Mouse (Mus musculus) neural tube, embryonic 10.5 days (tissue): ENCODE results near the gene Exosc2.
A peak's percentile ranks its signal among the peaks of the same experiment; 100 is the strongest.

ENCODE experiments used
- DNase-seq: peaks from one replicate; pipeline ENCODE4 v3.0.0-alpha.2; 2017; ENCODE audit warnings: low spot score; ENCODE audit errors: extremely low spot score

The Exosc2 gene

DNA sequence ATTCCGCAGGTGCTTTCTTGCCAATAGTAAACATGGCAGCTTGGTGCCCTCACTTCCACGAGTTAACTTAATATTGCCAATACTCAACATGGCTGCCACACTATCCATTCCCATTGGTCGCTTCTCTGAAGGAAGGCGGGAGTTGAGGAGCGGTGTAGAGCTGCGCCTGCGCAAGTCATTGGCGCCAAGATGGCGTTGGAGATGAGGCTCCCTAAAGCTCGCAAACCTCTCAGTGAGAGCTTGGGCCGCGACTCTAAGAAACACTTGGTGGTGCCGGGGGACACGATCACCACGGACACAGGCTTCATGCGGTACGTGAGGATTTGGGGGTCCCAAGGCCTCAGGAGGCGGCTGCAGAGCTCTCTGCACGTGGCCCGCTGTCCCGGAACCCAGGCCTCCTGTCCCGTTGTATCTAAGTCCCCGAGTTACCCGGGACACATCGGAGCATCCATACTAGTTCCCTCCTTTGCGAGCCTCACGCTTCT lies at the start of gene Exosc2:
Gene Exosc2, plus strand, starts transcription at position 165 of the 485 bp plus-strand sequence.
- DNase-seq, result peak; percentile 87

DNA sequence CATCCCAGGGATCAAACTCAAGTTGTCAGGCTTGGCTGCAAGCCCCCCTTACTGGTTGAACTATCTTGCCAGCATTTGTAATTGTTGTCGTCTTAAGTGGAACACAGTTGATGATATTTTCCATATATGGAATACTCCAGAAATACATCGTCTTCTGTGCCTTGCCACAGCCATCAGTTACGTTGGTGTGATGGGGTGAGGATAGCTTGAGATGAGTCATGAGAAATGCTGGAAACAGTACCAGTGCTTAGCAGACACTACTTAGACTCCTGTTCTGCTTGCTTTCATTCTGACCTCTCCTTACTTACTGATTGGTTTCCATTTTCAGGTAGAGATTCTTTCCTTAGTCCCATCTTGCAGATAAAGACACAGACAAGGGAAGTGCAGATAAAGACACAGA lies 37.0 kb upstream of the Exosc2 start:
- no peak for DNase-seq

DNA sequence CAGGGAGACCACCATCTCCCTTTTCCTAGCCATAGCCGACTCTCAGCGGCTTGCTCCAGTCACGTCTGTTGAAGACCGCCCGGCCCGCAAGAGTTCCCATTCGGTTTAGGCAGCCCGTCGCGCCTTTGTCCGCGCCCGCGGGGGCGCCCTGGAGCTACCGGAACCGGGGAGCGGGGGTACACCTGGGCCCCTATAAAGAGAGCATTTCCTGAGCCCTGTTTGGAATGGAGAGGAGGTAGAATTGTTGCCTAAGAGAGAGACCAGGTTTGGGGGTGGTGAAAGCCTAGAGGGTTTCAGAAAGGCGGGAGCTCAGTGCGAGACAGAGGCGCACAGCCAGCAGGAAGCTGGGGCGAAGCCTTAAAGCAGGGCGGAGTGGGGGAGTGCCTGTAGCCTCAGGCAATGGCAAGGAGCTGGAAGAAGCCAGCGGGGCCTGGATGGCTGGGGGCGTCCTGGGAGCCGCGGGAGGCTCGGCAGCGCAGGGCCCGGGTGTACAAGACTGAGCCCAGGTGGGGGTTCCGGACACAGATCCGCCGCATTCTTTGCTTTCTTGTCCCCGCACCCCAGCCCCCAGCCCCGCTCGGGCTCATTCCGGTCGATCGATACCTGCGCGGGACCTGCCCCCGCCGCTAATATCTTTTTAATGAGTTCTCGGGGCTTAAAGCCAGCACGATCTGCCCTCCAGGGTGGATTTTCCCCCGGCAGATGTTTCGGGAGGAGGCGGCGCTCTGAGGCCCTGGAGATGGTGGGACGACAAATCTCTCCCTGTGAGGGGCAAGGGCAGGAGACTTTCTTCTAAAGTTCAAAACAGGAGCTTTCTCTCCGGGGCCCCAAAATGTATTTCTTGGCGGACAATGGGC lies 35.0 kb upstream of the Exosc2 start:
- DNase-seq, result peak; percentile 60

DNA sequence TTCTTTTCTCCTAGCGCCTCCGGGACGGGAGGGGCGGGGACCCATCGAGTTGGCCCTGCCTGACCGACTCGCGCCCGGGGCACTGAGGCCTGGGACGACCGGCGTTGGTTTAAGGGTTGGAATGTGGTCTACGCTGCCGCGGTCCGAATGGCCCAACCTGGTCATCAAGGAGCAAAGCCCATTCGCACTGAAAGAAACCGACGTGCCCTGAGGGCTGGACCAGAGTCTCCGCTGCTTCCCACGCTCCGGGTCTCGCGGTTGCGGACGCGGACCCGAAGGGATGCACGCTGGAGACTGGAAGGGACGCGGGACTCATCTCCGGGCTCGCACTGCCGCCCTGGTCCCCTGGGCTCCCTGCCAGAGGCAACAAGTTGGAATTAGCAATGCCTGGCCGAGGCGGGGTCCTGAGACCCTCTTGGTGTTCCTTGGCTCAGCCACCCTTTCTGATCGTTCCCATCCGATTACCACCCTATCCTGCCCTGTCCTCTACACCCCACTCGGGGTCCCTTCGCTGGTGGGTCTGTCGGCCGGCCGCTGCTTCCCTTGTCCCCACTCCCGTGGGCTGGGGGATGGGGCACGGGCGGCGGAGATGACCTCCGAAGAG lies 34.3 kb upstream of the Exosc2 start:
- peak; percentile 85 for DNase-seq

DNA sequence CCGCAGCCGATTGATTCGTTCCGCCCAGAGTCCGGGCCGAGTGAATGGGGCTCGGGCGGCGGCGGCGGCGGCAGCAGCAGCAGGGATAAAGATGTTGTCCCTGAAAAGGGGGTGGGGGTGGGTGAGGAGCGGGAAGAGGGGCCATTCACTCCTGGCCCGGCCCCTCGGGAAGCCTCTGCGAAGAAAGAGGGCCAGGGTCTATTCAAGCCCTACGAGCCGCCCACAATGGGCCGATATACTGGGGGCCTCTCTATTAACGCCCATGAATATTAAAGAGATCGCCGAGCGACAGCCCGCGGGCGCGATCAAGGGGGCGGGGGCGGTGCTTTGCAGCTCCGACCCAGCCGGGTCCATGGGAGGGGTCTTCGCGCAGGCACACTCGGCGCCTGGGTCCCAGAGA lies 33.8 kb upstream of the Exosc2 start:
- no peak for DNase-seq

DNA sequence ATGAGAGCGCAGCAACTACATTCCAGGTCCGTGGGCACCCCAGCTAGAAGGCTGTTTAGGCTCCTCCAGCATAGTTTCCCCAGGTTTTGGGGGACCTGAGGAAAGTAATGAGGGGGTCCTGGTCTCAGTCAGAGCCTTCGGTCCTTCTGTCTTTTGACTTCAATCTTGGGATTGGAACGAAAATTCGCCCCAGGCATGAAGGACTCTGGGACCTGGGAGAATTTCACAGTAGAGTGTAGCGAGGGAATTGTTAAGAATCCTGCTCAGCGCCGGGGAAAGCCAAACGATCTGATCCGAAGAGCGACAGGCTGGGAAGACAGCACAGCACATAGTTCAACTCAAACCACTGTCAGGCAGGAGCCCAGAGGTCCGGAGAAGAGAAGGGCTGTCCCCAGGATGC lies 33.2 kb upstream of the Exosc2 start:
- DNase-seq, result peak; percentile 59

DNA sequence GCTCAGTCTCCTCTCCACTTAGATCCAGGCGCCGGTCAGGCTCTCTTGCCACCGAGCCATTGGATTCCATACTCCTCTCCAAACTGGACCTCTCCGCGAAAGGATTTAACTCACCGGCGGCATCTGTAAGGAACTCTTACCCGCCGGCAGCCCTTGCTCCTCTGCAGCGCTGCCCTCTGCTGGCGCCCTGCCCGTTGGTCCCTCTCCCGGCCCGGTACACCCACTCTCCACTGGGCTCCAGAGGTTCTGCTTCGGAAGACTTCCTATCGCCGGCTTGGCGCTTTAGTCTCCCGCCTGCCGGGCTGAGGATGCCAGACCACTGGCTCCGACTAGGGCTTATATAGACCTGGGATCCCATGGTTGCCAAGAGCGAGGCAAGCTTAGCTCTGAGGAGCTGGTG lies 32.7 kb upstream of the Exosc2 start:
- DNase-seq, result peak; percentile 72

DNA sequence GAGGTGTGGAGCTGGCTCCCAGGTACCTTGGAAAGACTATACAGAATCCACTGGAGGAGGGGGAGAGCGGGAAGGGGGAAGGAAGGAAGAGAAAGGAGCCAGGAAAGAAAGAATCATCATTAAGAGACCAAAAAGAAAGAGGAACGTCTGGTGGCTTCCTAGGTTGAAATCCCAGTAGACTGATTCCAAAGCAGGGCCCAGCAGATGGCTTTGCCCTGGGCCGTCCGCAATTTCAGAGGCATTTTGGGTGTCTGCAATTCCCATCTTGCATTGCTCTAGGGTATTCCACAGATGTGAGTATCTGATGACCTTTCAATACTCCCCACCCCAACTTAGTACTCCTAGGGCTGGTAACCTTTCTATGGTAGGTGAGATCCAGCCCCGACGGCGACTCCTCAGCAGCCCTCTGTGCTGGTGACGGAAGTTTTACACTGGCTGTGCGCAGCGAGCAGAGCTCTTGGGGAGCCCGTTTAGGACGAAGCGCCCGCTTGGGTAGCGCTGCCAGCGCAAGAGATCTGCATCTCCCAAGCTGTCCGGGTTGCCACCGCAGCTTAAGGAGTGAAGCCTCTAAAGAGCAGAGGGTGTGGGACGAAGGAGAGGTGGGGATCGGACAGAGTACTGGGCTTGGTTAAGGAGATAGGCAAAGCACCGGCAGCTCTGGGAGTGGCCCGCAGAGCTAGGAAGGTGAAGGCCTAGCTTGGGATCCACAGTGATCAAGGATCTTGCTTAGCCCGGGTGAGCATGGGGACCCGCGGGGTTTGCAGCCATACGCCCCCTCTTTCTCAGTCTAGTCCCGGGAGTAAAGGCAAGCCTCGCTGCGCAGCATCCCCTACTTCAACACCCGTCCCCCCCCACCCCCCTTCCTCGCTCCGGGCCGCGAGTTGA lies 31.7 kb upstream of the Exosc2 start:
- peak; percentile 61 for DNase-seq

DNA sequence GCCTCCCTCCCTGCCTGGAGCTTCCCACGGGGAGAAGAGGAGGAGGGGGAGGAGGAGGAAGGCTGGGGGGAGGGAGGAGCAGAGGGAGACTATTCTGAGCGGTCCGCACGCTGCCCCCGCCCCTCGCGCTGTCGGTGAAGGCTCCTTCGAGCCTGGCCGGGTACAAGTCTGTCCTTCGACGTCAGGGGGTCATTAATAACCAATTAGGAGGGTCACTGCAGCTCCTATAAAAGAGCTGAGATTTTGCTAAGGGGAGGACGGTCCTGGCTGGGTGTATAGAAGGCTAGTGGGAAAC lies 31.1 kb upstream of the Exosc2 start:
- DNase-seq, result peak; percentile 57

DNA sequence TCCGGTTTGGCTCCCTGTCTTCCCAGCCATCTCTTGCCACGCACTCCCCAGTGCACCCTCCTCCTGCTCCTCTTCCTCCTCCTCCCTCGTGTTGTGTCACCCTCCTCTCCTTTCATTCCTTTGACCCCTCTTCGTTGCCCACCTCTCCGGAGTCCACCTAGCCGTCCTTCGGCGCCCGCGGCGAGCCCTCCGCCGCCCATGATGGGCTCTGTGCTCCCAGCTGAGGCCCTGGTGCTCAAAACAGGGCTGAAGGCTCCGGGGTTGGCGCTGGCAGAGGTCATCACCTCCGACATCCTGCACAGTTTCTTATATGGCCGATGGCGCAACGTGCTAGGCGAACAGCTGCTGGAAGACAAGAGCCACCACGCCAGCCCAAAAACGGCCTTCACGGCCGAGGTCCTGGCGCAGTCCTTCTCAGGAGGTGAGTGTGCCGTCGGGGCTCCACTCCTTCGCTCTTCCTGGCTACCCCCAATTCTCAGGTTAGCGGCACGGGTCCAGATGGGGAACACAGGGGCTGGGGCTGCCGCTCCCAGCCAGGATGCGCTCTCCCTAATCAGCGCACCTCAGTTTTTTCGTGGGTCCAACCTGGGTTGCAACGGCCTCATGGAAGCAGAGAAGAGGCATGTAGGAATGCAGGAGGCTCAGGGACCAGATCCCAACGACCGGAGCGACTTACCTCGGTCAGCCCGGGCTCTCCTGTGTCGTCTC lies 30.5 kb upstream of the Exosc2 start, which contains the start of gene Prdm12:
Gene Prdm12, plus strand, starts transcription at position 137 of the 708 bp plus-strand sequence.
- peak; percentile 68 for DNase-seq

DNA sequence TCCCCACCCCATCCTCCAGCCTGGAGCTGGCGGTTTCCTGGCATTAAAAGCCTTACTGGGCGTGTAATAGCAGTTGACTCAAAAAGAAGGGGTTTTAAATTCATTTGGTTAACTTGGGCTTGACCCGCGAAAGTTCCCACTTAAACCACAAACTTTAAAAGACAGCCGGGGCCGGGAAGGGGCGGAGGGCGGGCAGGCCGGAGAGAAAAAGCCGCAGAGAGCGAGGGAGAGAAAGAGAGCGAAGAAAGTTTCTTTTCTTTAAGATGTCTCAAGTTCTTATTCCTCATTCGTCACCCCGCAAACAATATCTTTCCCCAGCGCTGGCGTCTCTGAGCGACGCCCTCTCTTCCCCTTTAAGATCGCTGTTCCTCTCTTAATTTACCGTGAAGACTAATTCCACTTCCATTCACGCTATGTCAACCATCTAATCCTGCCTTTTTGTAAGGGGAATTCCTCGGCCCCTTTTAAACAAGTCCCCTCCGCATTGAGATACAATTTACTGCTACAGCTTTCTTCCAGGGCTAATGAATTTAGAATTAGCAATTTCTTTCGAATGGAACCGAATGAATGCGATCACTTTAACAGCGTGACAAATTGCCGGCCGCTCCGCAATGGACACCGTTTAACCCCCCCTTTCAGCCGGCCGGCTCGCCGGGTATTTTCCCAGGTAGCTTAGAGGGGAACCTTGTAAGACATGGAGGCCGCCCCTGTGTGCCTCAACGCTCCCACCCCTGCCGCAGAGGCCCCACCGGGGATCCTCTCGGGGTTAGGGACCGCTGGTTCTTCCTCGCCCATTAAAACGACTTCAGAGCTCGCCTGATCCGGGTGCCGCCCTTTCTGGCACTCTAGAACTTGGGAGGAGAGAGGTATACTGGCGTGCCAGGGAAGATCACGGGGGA lies 29.7 kb upstream of the Exosc2 start:
- DNase-seq, result peak; percentile 65

DNA sequence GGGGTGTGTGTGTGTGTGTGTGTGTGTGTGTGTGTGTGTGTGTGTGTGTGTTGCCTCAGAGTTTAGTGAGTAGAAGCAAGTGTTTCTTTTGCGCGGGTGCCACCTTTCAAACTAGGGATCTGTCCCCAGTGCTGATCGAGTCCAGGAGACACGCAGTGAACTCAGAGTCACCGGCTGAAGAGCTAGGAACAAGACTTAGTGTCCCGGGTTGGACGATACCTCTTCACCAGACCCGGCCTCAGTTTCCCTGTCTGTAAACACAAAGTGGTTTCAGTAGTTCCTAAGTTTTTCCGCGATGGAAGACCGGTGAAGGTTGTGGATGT lies 29.0 kb upstream of the Exosc2 start:
- DNase-seq, result no peak

DNA sequence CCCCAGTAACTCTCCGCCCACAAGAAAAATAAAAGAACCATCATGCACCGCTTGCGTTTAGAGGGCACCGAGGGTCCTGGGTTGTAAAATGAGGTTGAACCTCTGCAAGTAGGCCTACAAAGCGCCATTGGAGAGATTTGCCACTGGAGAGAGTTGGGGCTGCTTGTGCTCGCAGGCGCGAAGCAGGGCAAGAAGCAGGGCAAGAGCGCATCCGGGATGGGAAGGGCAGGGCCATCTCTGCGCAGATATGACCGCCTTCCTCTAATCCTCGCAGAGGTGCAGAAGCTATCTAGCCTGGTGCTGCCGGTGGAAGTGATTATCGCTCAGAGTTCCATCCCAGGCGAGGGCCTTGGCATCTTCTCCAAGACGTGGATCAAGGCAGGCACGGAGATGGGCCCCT lies 28.6 kb upstream of the Exosc2 start:
- peak; percentile 33 for DNase-seq

DNA sequence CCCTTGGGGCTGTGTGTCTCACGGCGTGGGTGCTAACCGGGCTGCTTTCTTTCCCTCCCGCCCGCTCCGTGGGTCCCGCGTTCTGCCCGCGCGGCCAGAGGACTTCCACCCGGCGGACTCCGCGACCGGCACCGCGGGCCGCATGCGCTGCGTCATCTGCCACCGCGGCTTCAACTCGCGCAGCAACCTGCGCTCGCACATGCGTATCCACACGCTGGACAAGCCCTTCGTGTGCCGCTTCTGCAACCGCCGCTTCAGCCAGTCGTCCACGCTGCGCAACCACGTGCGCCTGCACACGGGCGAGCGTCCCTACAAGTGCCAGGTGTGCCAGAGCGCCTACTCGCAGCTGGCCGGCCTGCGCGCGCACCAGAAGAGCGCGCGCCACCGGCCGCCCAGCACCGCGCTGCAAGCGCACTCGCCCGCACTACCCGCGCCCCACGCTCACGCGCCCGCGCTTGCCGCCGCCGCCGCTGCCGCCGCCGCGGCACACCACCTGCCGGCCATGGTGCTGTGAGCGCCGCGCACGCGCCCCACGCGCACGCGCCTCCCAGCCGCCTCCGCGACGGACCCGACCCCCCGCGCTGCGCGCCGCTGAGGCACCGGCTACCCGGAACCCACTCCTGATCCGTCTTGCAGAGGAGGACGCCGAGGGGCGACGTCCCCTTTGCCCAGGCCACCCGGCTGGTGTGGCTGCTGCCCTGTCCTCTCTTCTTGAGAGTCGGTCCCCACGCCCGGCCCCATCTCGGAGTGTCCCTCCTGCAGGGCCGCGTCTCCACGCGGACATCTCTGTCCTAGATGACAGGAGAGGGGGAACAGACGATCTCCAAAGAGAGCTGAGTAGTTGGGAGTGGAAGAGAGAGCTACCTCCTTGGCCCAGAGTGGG lies 16.3 kb upstream of the Exosc2 start:
- peak; percentile 62 for DNase-seq

DNA sequence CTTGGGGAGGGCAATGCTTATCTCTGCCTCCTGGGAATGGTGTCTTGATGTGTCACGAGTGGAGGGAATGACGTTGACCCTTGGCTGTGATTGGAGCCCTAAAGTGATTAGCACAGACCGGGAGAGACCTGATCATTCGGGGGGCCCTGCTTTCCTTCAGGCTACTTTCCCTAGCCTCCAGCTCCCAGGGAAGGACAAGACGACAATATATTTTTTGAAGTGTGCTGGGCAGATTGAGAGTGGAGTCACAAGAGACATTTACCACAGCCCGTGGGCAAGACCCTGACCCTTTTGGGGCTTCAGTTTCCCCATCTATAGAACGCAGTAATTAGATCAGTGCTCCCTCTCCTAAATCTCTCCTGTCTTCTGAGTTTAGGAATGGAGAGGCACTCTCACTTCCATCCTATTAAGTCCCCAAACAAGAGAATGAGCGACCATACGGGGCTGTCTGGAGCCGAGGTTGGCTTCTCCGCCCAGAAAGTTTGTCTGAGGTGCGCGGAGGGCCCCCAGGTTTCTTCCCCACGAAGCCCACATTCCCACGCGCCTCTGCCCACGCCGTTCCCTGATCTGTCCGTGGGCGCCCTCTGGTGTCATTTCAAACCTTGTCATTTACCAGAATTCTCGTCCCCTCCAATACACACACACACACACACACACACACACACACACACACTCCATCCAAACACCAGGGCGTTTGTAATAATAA lies 15.5 kb upstream of the Exosc2 start:
- peak; percentile 55 for DNase-seq

DNA sequence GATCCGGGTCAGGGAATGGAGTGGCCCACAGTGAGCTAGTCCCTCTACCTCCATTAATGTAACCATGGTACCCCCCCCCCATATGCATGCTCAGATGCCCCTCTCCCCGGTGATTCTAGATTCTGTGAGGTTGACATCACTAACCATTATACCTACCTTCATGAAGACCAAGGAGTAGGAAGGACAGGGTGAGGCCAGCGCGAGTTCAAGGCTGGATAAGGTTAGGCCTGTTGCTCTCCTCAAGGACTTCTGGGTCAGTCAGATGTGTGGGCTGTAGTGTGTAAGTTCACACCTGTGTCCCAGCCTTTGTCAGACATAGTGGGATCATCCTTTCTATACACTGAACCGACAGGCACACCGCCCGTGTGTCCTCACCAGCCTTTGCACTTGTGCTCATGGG lies 14.1 kb upstream of the Exosc2 start:
- no peak for DNase-seq

DNA sequence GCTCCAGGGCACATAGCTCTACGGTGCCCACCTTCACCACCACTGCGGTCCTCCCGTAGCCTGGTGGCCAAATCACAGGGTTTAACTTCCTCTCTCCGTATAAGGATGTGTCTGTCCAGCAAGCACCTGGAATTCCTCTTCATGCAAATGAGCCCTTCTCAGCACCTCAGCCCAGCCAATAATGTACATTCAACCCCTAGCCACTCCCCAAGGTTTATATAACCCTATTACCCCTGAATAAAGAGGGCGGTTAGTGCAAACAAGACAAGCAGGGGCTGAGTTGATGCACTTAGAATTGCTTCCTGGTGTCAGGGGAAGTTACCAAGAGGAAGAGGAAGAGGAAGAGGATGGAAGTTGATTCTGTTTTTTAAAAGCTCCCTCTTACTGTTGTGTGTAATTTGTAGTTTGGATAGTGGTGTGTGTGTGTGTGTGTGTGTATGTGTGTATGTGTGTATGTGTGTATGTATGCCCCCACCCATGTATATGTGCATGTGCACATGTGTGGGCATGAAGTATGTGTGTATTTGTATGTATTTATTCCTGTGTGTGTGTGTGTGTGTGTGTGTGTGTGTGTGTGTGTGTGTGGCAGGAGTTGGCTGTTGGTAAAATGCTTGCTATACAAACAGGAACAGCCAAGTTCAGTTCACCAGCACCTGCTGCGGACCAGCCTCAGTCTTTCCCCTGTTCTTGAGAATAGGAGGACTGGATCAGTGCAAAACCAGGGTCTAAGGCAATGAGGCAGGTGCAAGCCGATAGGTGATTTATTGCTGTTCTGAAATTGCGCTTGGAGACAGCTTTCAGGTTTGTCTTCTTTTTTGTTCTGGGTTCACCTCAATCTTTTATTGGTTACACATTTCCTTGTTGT lies 7.3 kb upstream of the Exosc2 start:
- DNase-seq, result no peak

DNA sequence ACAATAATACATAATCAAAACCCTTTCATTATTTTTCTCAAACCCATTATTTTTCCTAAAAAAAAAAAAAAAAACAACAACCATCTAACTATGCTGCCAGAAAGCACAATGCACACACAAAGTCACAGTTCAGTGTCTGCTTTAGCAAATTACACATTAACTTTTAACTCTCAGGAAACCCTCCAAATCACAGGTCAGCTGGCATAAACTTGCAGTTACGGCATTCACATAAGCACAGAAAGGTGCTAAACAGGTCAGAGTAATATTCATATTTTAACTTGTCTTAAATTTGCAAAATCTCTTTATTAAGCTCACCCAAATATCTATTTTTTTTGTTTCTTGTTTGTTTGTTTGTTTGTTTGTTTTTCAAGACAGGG lies 6.7 kb upstream of the Exosc2 start:
- no peak for DNase-seq
